26 mouse cellular contexts compared by ENCODE assay signal in genomic region chr12:51884801-51885200, GRCm38 (mm10). TPM values are rescaled to one million over a fixed set of nuclear protein-coding genes. Genes with fewer than 3 reads are reported as not detected.
DNase-seq lines count a peak whose midpoint lies in the region; ATAC-seq and TF ChIP-seq lines count a peak whose summit lies in the region.
"Had no signal": no experiment of that assay in that cellular context is flagged by ENCODE, and none has a peak within 500 bp of the region (broad histone marks: within the 10 kb centered on the region; RNA-seq: fewer than 3 reads in every experiment).

No protein-coding gene starts in this region.

- peaks cover 23% of the 10 kb centered on the region for H3K36me3 ChIP-seq in liver, embryonic 14.5 days (replicated peaks; ENCODE audit: control insufficient read depth, insufficient read depth, low read depth)
- peaks cover 22% of the 10 kb centered on the region for H3K36me3 ChIP-seq in ES-E14 (ENCODE audit: control insufficient read depth, insufficient read depth, low read length, poor library complexity, severe bottlenecking)

- no peak overlapping the region for H3K4me3 ChIP-seq in liver, embryonic 14.5 days (ENCODE audit: insufficient read depth in 1 of 2, low read depth in 2 of 2, low read length in 2 of 2)
- H3K4me3 ChIP-seq in ES-E14 (ENCODE audit: insufficient read depth in 1 of 2, low read depth in 1 of 2, low read length in 2 of 2, poor library complexity in 1 of 2, severe bottlenecking in 1 of 2): no peak overlapping the region
- H3K4me3 ChIP-seq in embryonic fibroblast, embryonic 13.5 days (ENCODE audit: insufficient read depth, low read length): no peak overlapping the region
- H3K4me3 ChIP-seq: embryonic facial prominence, embryonic 10.5 days; embryonic facial prominence, embryonic 13.5 days; forebrain, embryonic 10.5 days; forebrain, embryonic 13.5 days; heart, adult 2 months; hindbrain, embryonic 12.5 days; hindbrain, embryonic 15.5 days had no signal

- WGBS in liver, embryonic 14.5 days (ENCODE audit: insufficient replicate concordance): 75% methylated on average over 2 of the region's 2 CpGs

- no peak overlapping the region for H3K4me2 ChIP-seq in liver, embryonic 14.5 days (ENCODE audit: low read depth)
- H3K4me2 ChIP-seq: embryonic facial prominence, embryonic 13.5 days; forebrain, embryonic 13.5 days; heart, embryonic 11.5 days; hindbrain, embryonic 12.5 days; hindbrain, embryonic 15.5 days had no signal

- no peak for DNase-seq in liver, embryonic 14.5 days (ENCODE audit: low read depth in 3 of 3, low spot score in 3 of 3)
- DNase-seq in liver (no peak), ES-E14 (ENCODE audit: low read depth, low spot score) (no peak)
- DNase-seq in lung, postnatal 14 days: no peak
- no peak for DNase-seq in kidney, postnatal 4 days
- DNase-seq in spleen, postnatal 36 days (ENCODE audit: low spot score in 2 of 2): no peak
- DNase-seq: adrenal gland, adult 2 months; adrenal gland, postnatal 25 days; cerebellum, adult 11-12 months; cerebellum, adult 8-10 months; cerebellum, postnatal 10 days; cerebellum, postnatal 36 days; embryo, embryonic 11 days; gastrocnemius, postnatal 10 days; gastrocnemius, postnatal 36 days; heart, adult 2 months had no signal

- H3K9me3 ChIP-seq in liver, embryonic 14.5 days (ENCODE audit: control insufficient read depth, low read length): no peaks in the 10 kb centered on the region
- H3K9me3 ChIP-seq in ES-E14 (ENCODE audit: control insufficient read depth, insufficient read depth, low read depth, low read length): no peaks in the 10 kb centered on the region
- H3K9me3 ChIP-seq: embryonic facial prominence, embryonic 10.5 days; embryonic facial prominence, embryonic 13.5 days; forebrain, embryonic 10.5 days; forebrain, embryonic 13.5 days; hindbrain, embryonic 12.5 days; hindbrain, embryonic 15.5 days had no signal

- no peak for TF ChIP-seq POLR2A in embryonic fibroblast, embryonic 13.5 days (IDR thresholded peaks at IDR 0.05; ENCODE audit: low read depth, low read length)

- peaks cover 14% of the 10 kb centered on the region in 2 experiments for H3K4me1 ChIP-seq in liver, embryonic 14.5 days (replicated peaks; ENCODE audit: control insufficient read depth in 2 of 2, insufficient read depth in 2 of 2, low read length in 1 of 2)
- H3K4me1 ChIP-seq in ES-E14 (ENCODE audit: control insufficient read depth in 2 of 2, insufficient read depth in 2 of 2, low read length in 2 of 2, poor library complexity in 1 of 2): no peaks in the 10 kb centered on the region
- H3K4me1 ChIP-seq in embryonic fibroblast, embryonic 13.5 days (ENCODE audit: control insufficient read depth, insufficient read depth, low read length): peaks cover 10% of the 10 kb centered on the region
- H3K4me1 ChIP-seq: embryonic facial prominence, embryonic 10.5 days; embryonic facial prominence, embryonic 13.5 days; forebrain, embryonic 10.5 days; forebrain, embryonic 13.5 days; hindbrain, embryonic 12.5 days; hindbrain, embryonic 15.5 days had no signal

- TF ChIP-seq EP300 in liver, embryonic 14.5 days (IDR thresholded peaks at IDR 0.05; ENCODE audit: low read depth): no peak

- 0 out of 2 replicates have a peak overlapping the region, but pooled peaks have one; percentile 11 for H3K27ac ChIP-seq in liver, embryonic 14.5 days
- H3K27ac ChIP-seq in ES-E14 (ENCODE audit: insufficient read depth, low read depth, low read length, poor library complexity, severe bottlenecking): no peak overlapping the region
- H3K27ac ChIP-seq in embryonic fibroblast, embryonic 13.5 days (ENCODE audit: insufficient read depth, low read length): peak overlapping the region; percentile 84
- H3K27ac ChIP-seq: embryonic facial prominence, embryonic 10.5 days; embryonic facial prominence, embryonic 13.5 days; forebrain, embryonic 10.5 days; forebrain, embryonic 13.5 days; heart, adult 2 months; hindbrain, embryonic 12.5 days; hindbrain, embryonic 15.5 days had no signal

- H3K27me3 ChIP-seq in liver, embryonic 14.5 days (ENCODE audit: control insufficient read depth, insufficient read depth, low read length): no peaks in the 10 kb centered on the region
- H3K27me3 ChIP-seq: embryonic facial prominence, embryonic 13.5 days; forebrain, embryonic 13.5 days; hindbrain, embryonic 12.5 days; hindbrain, embryonic 15.5 days; Patski had no signal

- no peak for ATAC-seq in liver, embryonic 14.5 days (ENCODE audit: insufficient read depth)
- ATAC-seq: forebrain, embryonic 13.5 days; forebrain, embryonic 16.5 days; Patski had no signal

- H3K9ac ChIP-seq in liver, embryonic 14.5 days (replicated peaks): no peak overlapping the region
- no peak overlapping the region for H3K9ac ChIP-seq in ES-E14 (ENCODE audit: insufficient read depth, low read depth, low read length, poor library complexity, severe bottlenecking)
- H3K9ac ChIP-seq: embryonic facial prominence, embryonic 13.5 days; forebrain, embryonic 13.5 days; hindbrain, embryonic 12.5 days; hindbrain, embryonic 15.5 days had no signal

- TF ChIP-seq CTCF in liver, embryonic 14.5 days (IDR thresholded peaks at IDR 0.05; ENCODE audit: low read depth): no peak
- no peak for TF ChIP-seq CTCF in embryonic fibroblast, embryonic 13.5 days (IDR thresholded peaks at IDR 0.05; ENCODE audit: borderline replicate concordance, insufficient read depth, low read length)

- in situ Hi-C loops in ES-E14 (cut with MboI; ENCODE audit: low sequenced_read_pairs in 2 of 2, unreplicated experiment in 2 of 2): no loop called here

TF ChIP-seq in ES-E14, 5 proteins besides CTCF, POLR2A, EP300 and RAD21:
- TF ChIP-seq MAFK (IDR thresholded peaks at IDR 0.05; ENCODE audit: insufficient read depth, low read depth, low read length): peak; percentile 87
- TF ChIP-seq ZC3H11A (IDR thresholded peaks at IDR 0.05; ENCODE audit: borderline replicate concordance, low read depth, low read length): no peak

RNA-seq across cellular contexts. Expression of gene Hectd1, which starts 55.5 kb away (rescaled TPM):
- 17.9 and 22.3 TPM in 2 replicates for polyA plus RNA-seq in liver, embryonic 14.5 days (2012; rRNA removed)
- 22.1 and 25.2 TPM in 2 replicates for polyA plus RNA-seq in liver, embryonic 14.5 days (2014; fragmentation: Nextera tagmentation; extraction: Ambion mirVana)
- 38.2 and 45.1 TPM in 2 replicates for total RNA-seq in ES-E14 (2012; rRNA removed)
- 92.4 and 93.5 TPM in 2 replicates for polyA plus RNA-seq in embryonic fibroblast, embryonic 13.5 days (2011; ENCODE audit: insufficient read length, low read depth, missing spikeins)
